Mouse (Mus musculus) hindbrain, postnatal 0 days (tissue): ENCODE measurements at regions not wholly inside any gene's neighbourhood (a gene's known extent, or its start where the extent isn't known, plus 50 kb on each side); places are given as distances from the start of the nearest gene placed in this dataset.
A peak's percentile ranks its signal among the peaks of the same experiment; 100 is the strongest.
"Not testable (repeated sequence)": the region's sequence is repeated elsewhere in the genome, so short reads cannot be mapped to it uniquely, and the experiment has no call there.

Source experiments
- ATAC-seq: fragments of 200-750 bp; cut with Nextera tagmentation; 2 replicates; pipeline ENCODE4 v1.8.0; 2017; ENCODE audit warnings: mild to moderate bottlenecking, moderate TSS enrichment, moderate library complexity
- DNase-seq: peaks from one replicate; pipeline ENCODE4 v3.0.0-alpha.2; 2015; ENCODE audit warnings: low spot score
- H3K27ac ChIP-seq: fragments of 300-500 bp; sonication (generic); 2 replicates; pipeline ENCODE4 v1.5.1; 2014; ENCODE audit warnings: mild to moderate bottlenecking
- H3K27me3 ChIP-seq: fragments of 300-500 bp; sonication (generic); 2 replicates; pipeline ENCODE4 v1.6.1; 2014; ENCODE audit warnings: low read length, mixed read lengths; ENCODE audit not compliant: insufficient read depth
- H3K36me3 ChIP-seq: fragments of 300-500 bp; sonication (generic); 2 replicates; pipeline ENCODE4 v1.6.1; 2014; ENCODE audit warnings: low read length, mixed read lengths; ENCODE audit not compliant: insufficient read depth
- H3K4me1 ChIP-seq: fragments of 300-500 bp; sonication (generic); 2 replicates; pipeline ENCODE4 v1.6.1; 2014; ENCODE audit warnings: antibody characterized with exemption, low read length, mixed read lengths; ENCODE audit not compliant: insufficient read depth
- H3K4me2 ChIP-seq: fragments of 300-500 bp; sonication (generic); 2 replicates; pipeline ENCODE4 v1.6.1; 2014; ENCODE audit warnings: low read depth, mild to moderate bottlenecking, low read length, moderate library complexity, mixed read lengths
- H3K4me3 ChIP-seq: fragments of 300-500 bp; sonication (generic); 2 replicates; pipeline ENCODE4 v1.5.1; 2014; ENCODE audit warnings: low read length
- H3K9ac ChIP-seq: fragments of 300-500 bp; sonication (generic); replicated peaks from 2 replicates; pipeline ENCODE4 v1.6.1; 2014; ENCODE audit warnings: mild to moderate bottlenecking, low read length, moderate library complexity, mixed read lengths
- H3K9me3 ChIP-seq: fragments of 300-500 bp; sonication (generic); 2 replicates; pipeline ENCODE4 v1.6.1; 2016; ENCODE audit warnings: low read length, mixed read lengths
- CTCF ChIP-seq: IDR thresholded peaks from 2 replicates; pipeline ENCODE4 v1.5.1; 2016; ENCODE audit warnings: antibody characterized with exemption, control low read depth, low read depth
- WGBS: fragments of 180-500 bp; shearing (Covaris S2); extraction: QIAGEN DNeasy Blood & Tissue Kit; methylation state at CpG from one replicate; pipeline ENCODE4 v1.1.7; 2014; 5-methylcytosine and 5-hydroxymethylcytosine counted together

DNA sequence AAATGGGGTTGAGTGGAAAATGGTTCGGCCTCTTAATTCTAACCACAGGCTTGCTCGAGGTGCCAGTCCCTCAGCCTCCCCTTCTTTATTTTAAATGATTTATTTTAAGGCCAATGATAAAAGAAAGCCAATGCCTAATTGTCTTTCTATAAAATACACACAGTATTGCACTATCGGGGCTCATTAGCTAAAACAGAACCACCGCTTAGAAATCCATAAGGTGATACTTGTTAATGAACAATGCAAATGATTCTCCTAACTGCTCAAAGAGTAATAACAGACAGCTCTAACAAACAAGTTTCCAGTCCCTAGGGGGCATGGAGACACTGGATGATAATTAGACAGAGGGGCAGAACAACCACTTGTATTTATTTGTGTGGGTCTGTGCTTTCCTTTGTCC is 58.8 kb downstream of the Emx2 start:
- H3K4me2 ChIP-seq: no peak overlapping the region
- peak; percentile 17 for DNase-seq
- no peak for TF ChIP-seq CTCF
- ATAC-seq: no peak
- H3K36me3 ChIP-seq: no peaks in the 10 kb centered on the region
- no peak overlapping the region for H3K27ac ChIP-seq
- WGBS: 71% methylated on average over 4 of the region's 4 CpGs
- no peaks in the 10 kb centered on the region for H3K27me3 ChIP-seq
- no peaks in the 10 kb centered on the region for H3K4me1 ChIP-seq
- H3K9me3 ChIP-seq: no peaks in the 10 kb centered on the region
- no peak overlapping the region for H3K4me3 ChIP-seq
- no peak overlapping the region for H3K9ac ChIP-seq

DNA sequence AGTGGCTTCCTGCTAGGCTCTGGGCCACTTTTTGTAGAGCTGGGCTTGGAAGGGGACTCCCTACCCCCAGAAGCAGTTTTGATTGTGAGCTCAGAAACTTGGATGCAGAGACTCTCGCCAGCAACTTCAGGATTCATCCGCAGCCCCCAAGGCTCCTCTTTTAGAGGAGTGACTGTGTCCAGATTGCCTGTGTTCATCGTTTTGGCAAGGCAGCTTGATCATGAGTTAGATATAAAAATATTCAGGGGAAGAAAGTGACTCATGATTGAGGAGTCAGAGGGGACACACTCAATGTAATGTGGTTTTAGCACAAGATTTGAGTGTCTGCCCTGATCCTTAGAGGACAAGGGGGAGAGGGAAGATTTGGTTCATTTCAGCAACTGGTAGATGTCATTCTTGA is 61.0 kb downstream of the Emx2 start:
- Histone ChIP-seq H3K9me3 (no peaks in the 10 kb centered on the region), H3K4me2 (no peak overlapping the region), H3K36me3 (no peaks in the 10 kb centered on the region), H3K9ac (no peak overlapping the region), H3K27ac (no peak overlapping the region), H3K4me3 (no peak overlapping the region), H3K4me1 (no peaks in the 10 kb centered on the region), H3K27me3 (no peaks in the 10 kb centered on the region)
- WGBS: 77% methylated on average over 3 of the region's 3 CpGs
- ATAC-seq: no peak
- no peak for DNase-seq
- TF ChIP-seq CTCF: no peak

DNA sequence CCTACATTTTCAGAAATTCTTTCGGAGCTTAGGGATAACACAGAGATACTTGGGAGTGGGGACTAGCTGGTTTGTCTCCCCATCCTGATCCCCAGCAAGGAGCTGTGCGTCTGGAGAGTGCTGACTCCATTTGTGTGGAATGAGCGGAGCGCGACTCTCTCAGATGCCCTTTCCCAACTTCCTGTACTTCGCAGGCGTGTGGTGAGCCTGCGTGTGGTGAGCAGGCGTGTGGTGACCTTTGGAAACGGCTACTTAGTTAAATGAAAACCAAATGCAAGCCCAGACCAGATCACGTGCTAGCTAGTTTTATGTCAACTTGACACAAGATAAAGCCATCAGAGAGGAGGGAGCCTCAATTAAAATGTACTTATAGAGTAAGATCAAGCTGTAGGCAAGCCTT is 64.0 kb downstream of the Emx2 start:
- no peaks in the 10 kb centered on the region for H3K4me1 ChIP-seq
- WGBS: 81% methylated on average over 11 of the region's 11 CpGs
- no peak overlapping the region for H3K4me2 ChIP-seq
- H3K36me3 ChIP-seq: no peaks in the 10 kb centered on the region
- no peak overlapping the region for H3K4me3 ChIP-seq
- no peaks in the 10 kb centered on the region for H3K9me3 ChIP-seq
- H3K9ac ChIP-seq: no peak overlapping the region
- TF ChIP-seq CTCF: no peak
- no peak for ATAC-seq
- H3K27ac ChIP-seq: no peak overlapping the region
- no peak for DNase-seq
- H3K27me3 ChIP-seq: no peaks in the 10 kb centered on the region

DNA sequence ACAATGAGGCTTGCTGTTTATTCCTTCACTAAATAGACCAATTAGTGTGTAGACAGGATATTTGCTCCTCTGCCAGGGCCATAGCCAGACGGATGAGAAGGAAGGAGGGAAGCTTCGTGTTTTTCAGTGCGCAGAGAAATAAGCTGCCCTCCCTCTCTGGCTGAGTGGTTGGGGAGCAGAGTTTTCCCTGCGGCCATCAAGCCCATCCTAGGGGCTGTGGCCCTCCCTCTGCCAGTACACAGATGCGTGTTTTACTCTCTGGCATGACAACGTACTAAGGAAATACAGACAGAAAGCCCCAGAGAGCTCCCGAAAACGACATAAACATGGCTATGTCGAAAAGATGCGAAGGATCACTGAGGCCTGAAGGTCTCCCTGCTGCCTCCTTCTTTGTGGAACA is 65.2 kb downstream of the Emx2 start:
- Histone ChIP-seq H3K27ac (no peak overlapping the region), H3K9me3 (no peaks in the 10 kb centered on the region), H3K27me3 (no peaks in the 10 kb centered on the region), H3K4me2 (no peak overlapping the region), H3K9ac (no peak overlapping the region), H3K4me1 (no peaks in the 10 kb centered on the region), H3K4me3 (no peak overlapping the region), H3K36me3 (no peaks in the 10 kb centered on the region)
- WGBS: 61% methylated on average over 10 of the region's 10 CpGs
- no peak for TF ChIP-seq CTCF
- ATAC-seq (no peak), DNase-seq (no peak)

DNA sequence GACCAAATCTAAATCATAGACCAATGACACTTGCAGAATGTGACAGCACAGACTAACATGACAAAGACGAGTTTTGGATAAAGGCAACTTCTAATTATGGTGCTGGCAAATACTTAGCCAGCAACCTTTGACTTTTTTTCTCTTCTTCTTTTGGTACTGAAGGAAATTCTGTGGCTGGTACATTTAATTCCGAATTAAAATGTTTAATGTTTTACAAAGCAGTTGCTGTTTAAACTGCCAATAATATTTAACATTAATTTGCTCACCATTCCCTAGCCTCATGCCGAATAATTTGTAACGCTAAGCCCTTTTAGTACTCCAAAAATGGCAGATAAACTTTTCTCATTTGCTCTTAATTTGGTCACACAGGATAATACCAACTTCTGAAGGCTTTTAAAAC is 105.9 kb downstream of the Emx2 start:
- Histone ChIP-seq H3K4me1 (no peaks in the 10 kb centered on the region), H3K4me3 (no peak overlapping the region), H3K27me3 (no peaks in the 10 kb centered on the region), H3K36me3 (no peaks in the 10 kb centered on the region), H3K27ac (no peak overlapping the region), H3K4me2 (no peak overlapping the region), H3K9me3 (0 out of 2 replicates have a peak, but pooled peaks cover 2% of the 10 kb centered on the region), H3K9ac (no peak overlapping the region)
- ATAC-seq (no peak), DNase-seq (no peak)
- WGBS: 81% methylated on average over 4 of the region's 4 CpGs
- TF ChIP-seq CTCF: no peak

DNA sequence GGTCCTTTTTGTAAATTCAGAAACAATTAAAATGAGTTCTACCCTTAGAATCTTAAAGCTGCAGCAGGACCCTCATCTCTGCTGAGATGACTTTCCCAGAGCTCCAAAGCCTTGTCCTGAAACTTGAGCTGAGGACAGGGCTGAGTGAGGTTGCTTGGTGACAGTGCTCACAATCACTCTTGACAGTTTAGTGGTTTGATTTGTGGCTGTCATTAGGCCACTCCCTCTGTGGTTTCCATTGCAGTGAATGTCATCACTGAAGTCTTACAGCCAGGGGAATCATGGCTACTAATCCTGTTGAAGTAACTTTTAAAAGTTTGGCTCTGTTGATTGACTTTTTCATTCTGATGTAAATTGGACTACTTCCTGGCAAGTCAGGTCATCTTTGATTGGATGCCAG is 110.7 kb downstream of the Emx2 start:
- ATAC-seq: no peak
- no peak for TF ChIP-seq CTCF
- Histone ChIP-seq H3K9ac (no peak overlapping the region), H3K27me3 (no peaks in the 10 kb centered on the region), H3K9me3 (0 out of 2 replicates have a peak, but pooled peaks cover 2% of the 10 kb centered on the region), H3K4me1 (no peaks in the 10 kb centered on the region), H3K4me3 (no peak overlapping the region), H3K27ac (no peak overlapping the region), H3K36me3 (no peaks in the 10 kb centered on the region), H3K4me2 (no peak overlapping the region)
- no peak for DNase-seq

DNA sequence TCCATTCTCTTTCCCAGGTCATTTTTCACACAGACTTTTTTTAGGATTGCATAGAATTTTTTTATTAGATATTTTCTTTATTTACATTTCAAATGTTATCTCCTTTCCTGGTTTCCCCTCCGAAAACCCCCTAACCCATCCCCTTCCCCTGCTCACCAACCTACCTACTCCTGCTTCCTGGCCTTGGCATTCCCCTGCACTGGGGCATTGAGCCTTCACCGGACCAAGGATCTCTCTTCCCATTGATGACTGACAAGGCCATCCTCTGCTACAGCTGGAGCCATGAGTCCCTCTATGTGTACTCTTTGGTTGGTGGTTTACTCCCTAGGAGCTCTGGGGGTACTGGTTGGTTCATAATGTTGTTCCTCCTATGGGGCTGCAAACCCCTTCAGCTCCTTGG is 111.4 kb downstream of the Emx2 start:
- 93% methylated on average over 2 of the region's 2 CpGs for WGBS
- not testable (repeated sequence) for ATAC-seq, H3K27ac ChIP-seq, H3K4me3 ChIP-seq, H3K27me3 ChIP-seq, H3K9me3 ChIP-seq, H3K36me3 ChIP-seq, H3K9ac ChIP-seq, H3K4me1 ChIP-seq, H3K4me2 ChIP-seq, DNase-seq

DNA sequence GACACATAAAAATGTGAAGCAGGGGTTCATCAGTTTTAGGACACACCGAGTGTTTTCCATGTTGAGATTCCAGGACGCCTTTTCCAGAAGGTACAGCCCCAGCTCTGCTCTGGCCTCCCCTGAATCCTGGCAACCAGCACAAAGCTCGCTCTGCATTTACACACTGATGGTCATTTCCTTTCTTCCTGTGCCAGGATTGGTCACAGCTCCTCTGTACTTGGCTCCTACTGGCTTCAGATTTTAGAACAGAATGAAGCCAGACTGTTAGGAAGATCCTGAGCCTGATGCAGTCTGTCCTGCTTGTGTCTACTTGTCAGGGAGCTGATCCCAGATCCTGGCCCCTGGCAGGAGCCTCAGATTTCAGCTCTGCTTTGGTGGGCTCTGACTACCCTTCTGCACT is 116.2 kb downstream of the Emx2 start:
- DNase-seq: peak; percentile 57
- H3K4me2 ChIP-seq: no peak overlapping the region
- no peak for TF ChIP-seq CTCF
- ATAC-seq: 0 out of 2 replicates have a peak, but pooled peaks have one; percentile 24
- no peaks in the 10 kb centered on the region for H3K4me1 ChIP-seq
- no peaks in the 10 kb centered on the region for H3K27me3 ChIP-seq
- H3K9me3 ChIP-seq: no peaks in the 10 kb centered on the region
- 42% methylated on average over 3 of the region's 3 CpGs for WGBS
- no peak overlapping the region for H3K4me3 ChIP-seq
- H3K36me3 ChIP-seq: no peaks in the 10 kb centered on the region
- H3K27ac ChIP-seq: no peak overlapping the region
- no peak overlapping the region for H3K9ac ChIP-seq
